Mouse (Mus musculus) cerebellum, adult 2 months (tissue): ENCODE measurements around the gene Slc35b2.

Source experiments
- CTCF ChIP-seq: fragments of 200-500 bp; IDR thresholded peaks from 2 replicates; pipeline ENCODE4 v1.5.1; 2011; ENCODE audit warnings: low read depth, mild to moderate bottlenecking, control low read depth, low read length, moderate library complexity, borderline replicate concordance; ENCODE audit not compliant: insufficient read depth
- POLR2A ChIP-seq: fragments of 200-500 bp; IDR thresholded peaks from 2 replicates; pipeline ENCODE4 v1.6.1; 2011; ENCODE audit warnings: low read length, control low read depth, borderline replicate concordance; ENCODE audit not compliant: insufficient read depth

DNA sequence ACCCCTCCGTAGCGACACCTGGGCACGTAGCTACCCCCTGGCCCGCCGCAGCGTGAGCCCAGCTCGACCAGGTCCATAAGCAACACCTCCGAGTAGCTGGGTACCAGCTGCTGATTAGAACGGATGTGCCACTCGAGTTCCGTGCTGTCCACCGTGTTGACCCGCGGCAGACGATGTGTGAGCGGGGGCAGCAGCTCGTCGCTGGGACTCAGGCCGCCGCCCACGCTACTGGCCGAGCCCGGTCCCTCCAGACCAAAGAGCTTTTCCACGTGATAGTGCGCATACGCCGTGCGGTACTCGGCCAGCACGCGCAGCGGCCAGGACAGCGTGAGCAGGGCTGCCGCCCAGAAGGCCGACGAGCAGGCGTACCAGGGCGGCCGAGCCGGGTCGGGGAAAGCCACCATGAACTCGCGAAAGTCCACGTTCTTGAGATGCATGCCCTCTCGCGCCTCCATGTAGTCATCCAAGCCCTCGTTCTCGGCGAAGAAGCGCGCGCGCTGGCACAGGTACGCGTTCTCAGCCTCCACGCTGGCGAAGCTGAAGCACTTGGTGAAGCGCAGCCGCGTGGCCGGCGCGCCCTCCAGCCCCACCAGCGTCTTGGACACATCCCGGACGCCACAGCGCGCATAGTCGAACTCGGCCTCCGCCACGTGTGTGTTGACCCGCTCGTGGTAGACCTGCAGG lies 18.3 kb upstream of the Slc35b2 start:
- TF ChIP-seq CTCF (no peak), POLR2A (no peak)
